Mouse (Mus musculus): ENCODE results near the gene Olfr141. TPM values are rescaled to one million over a fixed set of nuclear protein-coding genes. Genes with fewer than 3 reads are reported as not detected.

Gene Olfr141
- total RNA-seq (2021) = not detected
- long read RNA-seq, experiment 1 = 0 reads
- long read RNA-seq, experiment 2 = 0 reads

DNA sequence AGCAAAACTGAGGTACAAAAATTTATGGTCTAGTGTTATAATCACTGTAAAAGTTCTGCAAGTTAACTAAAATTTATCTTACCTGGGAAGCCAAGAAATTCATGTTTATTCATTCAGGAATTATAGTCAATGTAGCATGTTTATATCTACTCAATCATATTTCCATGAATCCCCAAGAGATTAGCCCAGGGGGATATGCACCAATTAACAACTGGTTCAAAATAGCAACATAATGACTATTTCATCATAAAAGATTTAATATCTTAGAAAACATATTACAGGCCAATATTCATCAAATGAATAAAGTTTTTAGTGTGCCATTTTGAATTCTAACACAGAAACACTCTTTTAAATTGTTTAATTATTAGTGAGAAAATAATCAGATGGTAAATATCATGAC, at the start of gene Olfr141:
Gene Olfr141, minus strand, starts transcription at position 101 of the 400 bp plus-strand sequence.
- no peak for DNase-seq (ENCODE audit: low spot score in 2 of 2)

DNA sequence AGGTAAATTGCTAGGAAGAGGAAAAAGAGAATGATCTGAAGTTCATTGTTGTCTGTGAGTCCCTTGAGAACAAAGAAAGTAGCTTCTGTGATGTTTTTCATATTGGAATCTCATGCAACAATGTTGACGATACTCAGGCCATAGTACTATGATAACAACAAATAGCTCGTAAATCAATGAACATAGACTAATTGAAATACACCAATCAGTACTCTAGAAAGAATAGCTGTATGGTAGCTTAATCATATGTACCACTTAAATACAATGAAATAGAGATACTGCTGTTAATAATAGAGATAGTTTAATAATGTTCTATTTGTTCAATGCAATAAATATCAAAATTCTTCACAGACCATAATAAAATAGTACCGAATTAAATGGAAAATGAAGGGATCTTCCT, 41.8 kb upstream of the Olfr141 start, which contains the start of gene Olfr1095:
Gene Olfr1095, minus strand, starts transcription at position 101 of the 400 bp plus-strand sequence.
- DNase-seq (ENCODE audit: low spot score in 2 of 2) = no peak

DNA sequence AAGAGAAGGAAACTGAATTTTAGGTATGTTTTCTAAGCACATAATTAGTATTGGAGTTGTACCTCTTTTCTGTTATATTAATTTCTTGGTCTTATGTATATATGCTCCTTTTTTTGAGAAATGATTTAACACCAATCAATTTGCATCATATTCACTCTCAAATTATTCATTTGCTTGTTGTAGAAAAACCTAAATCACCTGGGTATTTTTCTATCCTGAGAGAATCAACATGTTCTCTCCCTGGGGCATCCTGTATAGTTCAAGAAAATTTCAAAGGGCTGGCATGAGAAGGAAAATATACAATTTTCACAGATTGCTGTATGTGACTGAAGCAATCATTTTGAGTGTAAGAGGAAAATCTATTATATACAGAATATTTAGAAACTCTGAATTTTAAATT, 14.5 kb upstream of the Olfr141 start, which contains the start of gene Olfr1094:
Gene Olfr1094, plus strand, starts transcription at position 301 of the 400 bp plus-strand sequence.
- no peak for DNase-seq (ENCODE audit: low spot score in 2 of 2)

DNA sequence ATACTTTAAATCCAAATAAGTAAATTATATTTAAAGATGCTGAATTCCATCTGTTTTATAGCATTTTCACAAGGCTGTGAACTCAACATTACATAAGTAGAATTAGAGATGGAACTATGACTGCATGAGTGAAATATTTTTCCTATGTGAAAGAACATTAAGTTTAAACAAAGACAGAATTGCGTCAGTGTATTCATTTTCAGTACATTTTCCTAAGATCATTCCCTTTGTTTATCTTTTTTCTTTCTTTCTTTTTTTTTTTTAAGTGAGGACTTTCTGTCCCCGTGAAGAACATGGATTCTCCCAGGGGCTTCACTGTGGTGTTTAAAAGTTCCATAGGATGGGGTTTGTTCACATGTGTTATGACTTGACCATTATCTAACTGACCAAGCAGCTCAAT, 27.6 kb downstream of the Olfr141 start, which contains the start of gene Olfr1093:
Gene Olfr1093, plus strand, starts transcription at position 301 of the 400 bp plus-strand sequence.
- no peak for DNase-seq (ENCODE audit: low spot score in 2 of 2)

DNA sequence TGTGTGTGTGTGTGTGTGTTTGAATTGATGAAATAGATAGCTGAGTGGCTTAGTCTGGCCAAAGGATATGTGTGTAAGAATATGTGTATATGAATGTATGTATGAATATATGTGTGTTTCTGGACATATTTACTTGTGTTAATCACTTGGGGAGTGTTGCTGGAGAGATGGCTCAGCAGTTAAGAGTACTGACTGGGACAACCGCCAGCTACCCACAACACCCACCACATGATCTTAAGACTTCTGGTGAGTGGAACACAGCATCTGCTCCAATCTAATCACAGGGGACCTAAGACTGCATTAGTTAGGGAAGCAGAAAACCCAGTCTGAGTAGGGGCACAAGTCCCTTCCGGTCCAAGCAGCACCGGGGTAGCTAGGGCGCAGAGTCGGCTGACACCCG, 48.8 kb downstream of the Olfr141 start:
- peak in 1 of 2 experiments; percentile 21 for DNase-seq (ENCODE audit: low spot score in 2 of 2)

DNA sequence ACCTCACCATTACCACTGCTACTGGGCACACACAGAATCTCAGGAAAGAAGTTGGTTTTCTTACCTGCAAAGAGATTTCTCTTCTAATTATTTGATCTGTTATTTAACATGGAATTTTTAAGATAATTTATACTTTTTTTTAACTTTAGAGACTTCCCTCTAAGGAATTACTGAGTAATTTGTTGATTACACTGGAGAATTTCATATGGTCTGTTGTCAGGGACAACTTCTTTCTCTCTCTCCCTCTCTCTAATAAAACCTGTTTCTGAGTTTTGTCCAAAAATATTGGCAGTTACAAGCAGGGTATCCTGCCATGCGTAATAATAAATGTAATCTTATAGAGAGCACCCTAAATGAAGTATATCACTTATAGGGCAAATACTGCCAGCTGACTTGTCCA, 50.9 kb downstream of the Olfr141 start, which contains the start of gene Olfr1090:
Gene Olfr1090, minus strand, starts transcription at position 101 of the 400 bp plus-strand sequence.
- no peak for DNase-seq (ENCODE audit: low spot score in 2 of 2)

Other genes starting within 250 kb of the Olfr141 start
- not detected for gene Olfr1082, start 211.1 kb downstream of the Olfr141 start, total RNA-seq (2021)
- gene Olfr1084, start 170.3 kb downstream of the Olfr141 start, total RNA-seq (2021) = not detected
- gene Olfr1085, start 148.0 kb downstream of the Olfr141 start, total RNA-seq (2021) = not detected
- gene Olfr1086, start 129.9 kb downstream of the Olfr141 start, total RNA-seq (2021) = not detected
- not detected for gene Olfr1087, start 111.6 kb downstream of the Olfr141 start, total RNA-seq (2021)
- gene Olfr1089, start 76.3 kb downstream of the Olfr141 start, total RNA-seq (2021) = not detected
- not detected for gene Olfr1090, start 51.0 kb downstream of the Olfr141 start, total RNA-seq (2021)
- not detected for gene Olfr1093, start 27.5 kb downstream of the Olfr141 start, total RNA-seq (2021)
- not detected for gene Olfr1094, start 14.6 kb upstream of the Olfr141 start, total RNA-seq (2021)
- not detected for gene Olfr1095, start 41.7 kb upstream of the Olfr141 start, total RNA-seq (2021)
- gene Gm13723, start 64.8 kb upstream of the Olfr141 start, total RNA-seq (2021) = not detected
- not detected for gene Olfr1097, start 82.2 kb upstream of the Olfr141 start, total RNA-seq (2021)
- not detected for gene Olfr1098, start 114.5 kb upstream of the Olfr141 start, total RNA-seq (2021)
- not detected for gene Olfr1099, start 150.7 kb upstream of the Olfr141 start, total RNA-seq (2021)
- gene Olfr1100, start 169.9 kb upstream of the Olfr141 start, total RNA-seq (2021) = not detected
- gene Olfr1101, start 181.2 kb upstream of the Olfr141 start, total RNA-seq (2021) = not detected
- not detected for gene Olfr1102, start 188.4 kb upstream of the Olfr141 start, total RNA-seq (2021)
- not detected for gene Olfr1104, start 217.1 kb upstream of the Olfr141 start, total RNA-seq (2021)
- gene Olfr1105, start 226.5 kb upstream of the Olfr141 start, total RNA-seq (2021) = not detected
- not detected for gene Olfr1106, start 242.3 kb upstream of the Olfr141 start, total RNA-seq (2021)